Mouse (Mus musculus) olfactory bulb, adult 2 months (tissue): ENCODE measurements around the gene D16Ertd472e.

ENCODE experiments used
- CTCF ChIP-seq: fragments of 200-500 bp; IDR thresholded peaks from 2 replicates; pipeline ENCODE4 v1.5.1; 2012; ENCODE audit warnings: low read depth, mild to moderate bottlenecking, low read length, moderate library complexity; ENCODE audit not compliant: insufficient read depth
- POLR2A ChIP-seq: fragments of 200-500 bp; IDR thresholded peaks from 2 replicates; pipeline ENCODE4 v1.6.1; 2012; ENCODE audit warnings: mild to moderate bottlenecking, low read depth, low read length, moderate library complexity; ENCODE audit not compliant: insufficient read depth

DNA sequence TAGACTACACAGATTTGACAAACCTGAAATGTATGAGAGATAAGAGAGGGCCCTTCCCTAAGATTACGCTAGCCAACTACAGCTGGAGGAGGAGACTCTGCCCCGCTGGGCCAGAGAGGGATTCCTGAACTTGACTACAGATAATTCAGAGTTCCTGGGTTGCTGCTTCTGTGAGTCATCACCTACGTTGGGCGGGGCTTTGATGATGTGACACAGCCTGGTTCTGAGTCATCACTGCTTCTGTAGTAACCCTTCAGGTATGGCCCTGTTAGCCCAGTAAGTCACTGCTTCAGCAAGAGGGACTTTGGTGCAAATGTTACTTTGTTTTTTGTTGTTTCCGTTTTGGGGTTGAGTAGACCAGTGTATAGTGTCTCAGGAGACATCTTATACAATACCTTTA, 42.9 kb upstream of the D16Ertd472e start:
- TF ChIP-seq POLR2A (no peak), CTCF (no peak)
